Mouse (Mus musculus) lung, adult 2 months (tissue): ENCODE results near the gene Hemk1.

Experiments
- CTCF ChIP-seq: fragments of 200-500 bp; IDR thresholded peaks from 2 replicates; pipeline ENCODE4 v1.5.1; 2011; ENCODE audit warnings: mild to moderate bottlenecking, low read length, control low read depth; ENCODE audit not compliant: insufficient read depth
- POLR2A ChIP-seq: fragments of 200-500 bp; IDR thresholded peaks from 2 replicates; pipeline ENCODE4 v1.6.1; 2011; ENCODE audit warnings: low read depth, mild to moderate bottlenecking, control low read depth, low read length, borderline replicate concordance; ENCODE audit errors: extremely low read depth

GRCm38 (mm10) chr9:107334356-107334755 lies 3.8 kb downstream of the Hemk1 start:
- TF ChIP-seq CTCF (no peak), POLR2A (no peak)
